Mouse (Mus musculus) E14TG2a.4 (cell line): ENCODE results near the gene Omg.

Experiments used
- H3K27me3 ChIP-seq: 2 replicates; pipeline ENCODE4 v1.6.1; 2014; ENCODE audit warnings: low read length, control low read depth; ENCODE audit not compliant: insufficient read depth
- H3K36me3 ChIP-seq: 2 replicates; pipeline ENCODE4 v1.6.1; 2014; ENCODE audit warnings: low read length, control low read depth; ENCODE audit not compliant: insufficient read depth
- H3K4me1 ChIP-seq: replicated peaks from 2 replicates; pipeline ENCODE4 v1.6.1; 2014; ENCODE audit warnings: low read depth, low read length, control low read depth
- H3K4me3 ChIP-seq: replicated peaks from 2 replicates; pipeline ENCODE4 v1.5.1; 2014; ENCODE audit warnings: mild to moderate bottlenecking, low read length
- H3K9me3 ChIP-seq: 2 replicates; pipeline ENCODE4 v1.6.1; 2014; ENCODE audit warnings: low read length, control low read depth
- CTCF ChIP-seq: conservative IDR thresholded peaks from 2 replicates; pipeline ENCODE4 v1.5.1; 2014; ENCODE audit warnings: low read length
- NANOG ChIP-seq: IDR thresholded peaks from 2 replicates; pipeline ENCODE4 v1.6.1; 2014; ENCODE audit warnings: borderline replicate concordance, low read length, mixed read lengths
- POU5F1 ChIP-seq: IDR thresholded peaks from 2 replicates; pipeline ENCODE4 v1.6.1; 2014; ENCODE audit warnings: low read length, borderline replicate concordance

Gene Omg

GRCm38 (mm10) chr11:79452966-79453365, 50.9 kb downstream of the Omg start:
- H3K4me3 ChIP-seq = no peak overlapping the region
- H3K27me3 ChIP-seq = no peaks in the 10 kb centered on the region
- no peak for TF ChIP-seq CTCF
- no peak for TF ChIP-seq NANOG
- no peak for TF ChIP-seq POU5F1
- H3K36me3 ChIP-seq = peaks cover 13% of the 10 kb centered on the region
- no peaks in the 10 kb centered on the region for H3K9me3 ChIP-seq
- H3K4me1 ChIP-seq = no peaks in the 10 kb centered on the region
